Mouse (Mus musculus): Measurements from ENCODE around the gene Ncoa7. TPM values are rescaled to one million over a fixed set of nuclear protein-coding genes. Genes with fewer than 3 reads are reported as not detected.
"Not testable (repeated sequence)": the region's sequence is repeated elsewhere in the genome, so short reads cannot be mapped to it uniquely, and the experiment has no call there.

Gene Ncoa7
- polyA plus RNA-seq, 1 experiment from 2014 or later: 19.2 TPM

DNA sequence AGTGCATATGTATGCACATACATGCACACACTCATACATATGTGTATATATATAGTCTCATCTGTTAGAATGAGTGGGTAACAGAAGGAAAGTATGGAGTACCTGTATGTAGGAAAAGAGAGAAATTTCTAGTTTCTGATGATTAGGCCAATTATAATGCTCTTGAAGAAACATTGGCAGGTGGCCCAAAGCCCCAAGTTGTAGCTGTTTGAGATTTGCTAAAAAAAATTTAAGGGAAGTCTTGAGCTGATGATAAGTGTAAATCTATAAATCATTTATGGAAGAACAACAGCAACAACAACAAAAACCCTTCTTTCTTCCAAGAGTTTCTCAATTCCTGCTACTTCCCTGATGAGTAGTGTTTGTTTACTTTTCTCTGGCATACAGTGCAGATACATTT is 173.1 kb downstream of the Ncoa7 start:
- H3K4me3 ChIP-seq (replicated peaks; ENCODE audit: low read depth, low read length): no peak overlapping the region
- ATAC-seq (ENCODE audit: low FRiP score, low TSS enrichment): no peak

GRCm38 (mm10) chr10:30629513-30629912 is 173.6 kb downstream of the Ncoa7 start, which contains the start of gene Hint3:
Hint3 (minus strand) TSS chr10:30629632.
- H3K4me2 ChIP-seq (ENCODE audit: low read length): no peak within 1 kb of the TSS
- no peak within 1 kb of the TSS for H3K9ac ChIP-seq (replicated peaks; ENCODE audit: low read length)
- ATAC-seq (ENCODE audit: low FRiP score, low TSS enrichment) (no peak), DNase-seq (no peak)
- no peaks in the 10 kb centered on the region for H3K4me1 ChIP-seq (ENCODE audit: control insufficient read depth, insufficient read depth, low read length)
- H3K27ac ChIP-seq (replicated peaks; ENCODE audit: low read depth, low read length): no peak within 1 kb of the TSS
- H3K36me3 ChIP-seq (ENCODE audit: control insufficient read depth, insufficient read depth, low read length): no peaks in the 10 kb centered on the region
- no peak within 1 kb of the TSS for H3K4me3 ChIP-seq (replicated peaks; ENCODE audit: low read depth, low read length)
- WGBS: 84% methylated on average over 3 of the region's 3 CpGs
- H3K27me3 ChIP-seq (ENCODE audit: control insufficient read depth, insufficient read depth, low read length): no peaks in the 10 kb centered on the region
- H3K9me3 ChIP-seq (ENCODE audit: control insufficient read depth, low read length): no peaks in the 10 kb centered on the region

More for the DNA sequence above, 173.1 kb downstream of the Ncoa7 start:
- H3K9ac ChIP-seq (replicated peaks; ENCODE audit: low read length): no peak overlapping the region
- no peaks in the 10 kb centered on the region for H3K36me3 ChIP-seq (ENCODE audit: control insufficient read depth, insufficient read depth, low read length)
- no peak overlapping the region for H3K27ac ChIP-seq (replicated peaks; ENCODE audit: low read depth, low read length)
- H3K4me1 ChIP-seq (ENCODE audit: control insufficient read depth, insufficient read depth, low read length): no peaks in the 10 kb centered on the region
- H3K4me2 ChIP-seq (ENCODE audit: low read length): no peak overlapping the region
- H3K27me3 ChIP-seq (ENCODE audit: control insufficient read depth, insufficient read depth, low read length): no peaks in the 10 kb centered on the region
- H3K9me3 ChIP-seq (ENCODE audit: control insufficient read depth, low read length): no peaks in the 10 kb centered on the region
- no peak for DNase-seq

DNA sequence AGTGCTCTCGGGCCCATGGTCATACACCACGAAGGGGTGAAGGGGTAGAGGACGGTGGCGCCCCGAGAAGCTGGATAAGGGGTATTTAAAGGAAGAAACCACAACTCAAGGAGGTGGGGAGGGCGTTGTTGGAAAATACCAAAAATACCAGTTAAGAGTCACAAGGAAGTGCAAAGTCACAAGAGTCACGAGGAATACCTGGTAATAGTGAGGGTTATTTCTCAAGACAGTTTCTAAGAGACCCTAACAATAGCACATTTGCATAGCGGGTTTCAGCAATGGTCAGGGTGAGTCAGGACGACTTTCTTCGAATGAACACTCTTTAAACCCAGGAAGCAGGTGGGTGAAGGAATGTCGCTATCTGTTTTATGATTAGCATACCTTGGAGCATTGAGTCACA is 174.7 kb downstream of the Ncoa7 start:
- not testable (repeated sequence) for H3K4me3 ChIP-seq (replicated peaks; ENCODE audit: low read depth, low read length); H3K27me3 ChIP-seq (ENCODE audit: control insufficient read depth, insufficient read depth, low read length); ATAC-seq (ENCODE audit: low FRiP score, low TSS enrichment); H3K9ac ChIP-seq (replicated peaks; ENCODE audit: low read length); H3K4me1 ChIP-seq (ENCODE audit: control insufficient read depth, insufficient read depth, low read length); DNase-seq; H3K9me3 ChIP-seq (ENCODE audit: control insufficient read depth, low read length); H3K36me3 ChIP-seq (ENCODE audit: control insufficient read depth, insufficient read depth, low read length); H3K27ac ChIP-seq (replicated peaks; ENCODE audit: low read depth, low read length); H3K4me2 ChIP-seq (ENCODE audit: low read length)
- 89% methylated on average over 11 of the region's 11 CpGs for WGBS

GRCm38 (mm10) chr10:30627548-30627947 is 175.6 kb downstream of the Ncoa7 start:
- ATAC-seq (ENCODE audit: low FRiP score, low TSS enrichment): no peak
- Histone ChIP-seq H3K27ac (replicated peaks; ENCODE audit: low read depth, low read length) (no peak overlapping the region), H3K9ac (replicated peaks; ENCODE audit: low read length) (no peak overlapping the region), H3K4me1 (ENCODE audit: control insufficient read depth, insufficient read depth, low read length) (no peaks in the 10 kb centered on the region), H3K9me3 (ENCODE audit: control insufficient read depth, low read length) (no peaks in the 10 kb centered on the region), H3K4me3 (replicated peaks; ENCODE audit: low read depth, low read length) (no peak overlapping the region), H3K36me3 (ENCODE audit: control insufficient read depth, insufficient read depth, low read length) (no peaks in the 10 kb centered on the region), H3K4me2 (ENCODE audit: low read length) (no peak overlapping the region), H3K27me3 (ENCODE audit: control insufficient read depth, insufficient read depth, low read length) (no peaks in the 10 kb centered on the region)
- WGBS: 37% methylated on average over 1 of the region's 1 CpGs
- DNase-seq: no peak

DNA sequence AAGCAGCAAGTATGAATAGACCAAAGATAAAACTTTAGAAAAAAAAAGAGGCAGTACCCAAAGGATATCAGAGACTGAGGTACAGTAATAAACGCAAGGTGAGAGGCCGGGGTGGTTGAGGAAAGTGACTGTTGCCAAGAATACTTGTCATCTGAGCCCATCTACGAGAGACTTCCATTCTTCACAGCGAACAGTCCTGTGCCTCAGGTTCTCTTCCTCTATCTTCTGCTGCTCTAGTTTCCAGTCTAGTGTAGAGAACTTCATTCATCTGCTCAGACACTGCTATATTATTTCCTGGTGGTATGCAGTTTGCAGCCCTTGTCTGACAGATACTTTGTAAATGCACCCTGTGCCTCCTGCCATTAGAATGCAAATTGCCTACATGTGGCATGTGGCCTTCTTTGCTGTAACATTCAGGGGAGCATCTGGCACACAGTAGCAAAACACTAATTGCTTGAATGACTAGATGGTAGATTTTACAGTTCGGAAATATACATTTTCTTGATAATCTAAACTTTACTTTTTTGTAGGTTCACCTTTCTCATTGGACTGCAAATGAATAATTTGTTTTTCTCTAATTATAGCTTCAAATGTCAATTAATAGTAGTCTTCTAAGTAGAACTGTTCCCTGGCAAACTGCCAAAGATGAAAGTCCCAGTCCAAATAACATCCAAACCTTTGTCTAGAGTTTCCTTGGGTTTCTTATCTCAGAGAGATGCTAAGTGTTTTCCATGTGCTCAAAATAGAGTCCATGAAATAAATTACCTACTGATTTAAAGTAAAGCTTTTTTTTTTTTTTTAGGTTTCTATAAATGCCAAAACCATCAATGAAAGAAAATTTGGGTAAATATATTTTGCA is 178.7 kb downstream of the Ncoa7 start:
- peak; percentile 39 for DNase-seq
- no peak overlapping the region for H3K27ac ChIP-seq (replicated peaks; ENCODE audit: low read depth, low read length)

DNA sequence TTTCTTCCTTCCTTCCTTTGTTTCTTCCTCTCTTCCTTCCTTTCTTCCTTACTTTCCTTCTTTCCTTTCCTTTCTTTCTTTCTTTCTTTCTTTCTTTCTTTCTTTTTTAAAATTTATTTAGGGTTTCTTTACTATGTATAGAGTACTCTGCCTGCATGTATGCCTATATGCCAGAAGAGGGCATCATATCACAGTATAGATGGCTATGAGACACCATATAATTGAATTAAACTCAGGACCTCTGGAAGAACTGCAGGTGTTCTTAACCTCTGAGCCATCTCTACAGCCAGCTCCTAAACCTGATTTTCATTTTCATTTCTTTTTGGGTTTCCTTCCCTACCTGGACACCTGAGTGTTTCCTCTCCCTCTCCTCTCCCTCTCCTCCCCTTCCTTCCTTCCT is 180.2 kb downstream of the Ncoa7 start:
- DNase-seq: peak; percentile 51
- Histone ChIP-seq H3K27ac (replicated peaks; ENCODE audit: low read depth, low read length) (no peak overlapping the region), H3K27me3 (ENCODE audit: control insufficient read depth, insufficient read depth, low read length) (no peaks in the 10 kb centered on the region), H3K9ac (replicated peaks; ENCODE audit: low read length) (no peak overlapping the region), H3K9me3 (ENCODE audit: control insufficient read depth, low read length) (no peaks in the 10 kb centered on the region), H3K4me3 (replicated peaks; ENCODE audit: low read depth, low read length) (no peak overlapping the region), H3K36me3 (ENCODE audit: control insufficient read depth, insufficient read depth, low read length) (no peaks in the 10 kb centered on the region), H3K4me2 (ENCODE audit: low read length) (no peak overlapping the region), H3K4me1 (ENCODE audit: control insufficient read depth, insufficient read depth, low read length) (no peaks in the 10 kb centered on the region)
- no peak for ATAC-seq (ENCODE audit: low FRiP score, low TSS enrichment)

More for the DNA sequence above, 178.7 kb downstream of the Ncoa7 start:
- Histone ChIP-seq H3K4me3 (replicated peaks; ENCODE audit: low read depth, low read length) (no peak overlapping the region), H3K4me1 (ENCODE audit: control insufficient read depth, insufficient read depth, low read length) (no peaks in the 10 kb centered on the region), H3K36me3 (ENCODE audit: control insufficient read depth, insufficient read depth, low read length) (no peaks in the 10 kb centered on the region), H3K27me3 (ENCODE audit: control insufficient read depth, insufficient read depth, low read length) (no peaks in the 10 kb centered on the region), H3K9ac (replicated peaks; ENCODE audit: low read length) (no peak overlapping the region), H3K4me2 (ENCODE audit: low read length) (no peak overlapping the region), H3K9me3 (ENCODE audit: control insufficient read depth, low read length) (no peaks in the 10 kb centered on the region)
- 73% methylated on average over 5 of the region's 5 CpGs for WGBS
- no peak; the same call in 1 of the 2 replicates for ATAC-seq (ENCODE audit: low FRiP score, low TSS enrichment)

DNA sequence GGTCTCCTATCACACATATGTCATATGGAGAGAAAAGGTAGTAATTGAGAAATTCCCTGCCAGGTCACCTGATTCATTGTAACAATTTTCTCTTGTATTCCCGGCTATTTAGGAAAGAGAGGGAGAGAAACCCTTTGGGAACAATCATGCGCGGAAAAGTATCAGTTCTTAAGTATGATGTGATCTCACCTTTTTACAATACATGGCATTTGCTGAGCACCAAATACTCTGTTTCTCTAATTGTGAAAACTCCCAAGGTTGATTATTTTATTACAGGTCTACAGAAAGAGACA is 184.3 kb downstream of the Ncoa7 start:
- 37% methylated on average over 3 of the region's 3 CpGs for WGBS
- Histone ChIP-seq H3K27me3 (ENCODE audit: control insufficient read depth, insufficient read depth, low read length) (no peaks in the 10 kb centered on the region), H3K9me3 (ENCODE audit: control insufficient read depth, low read length) (no peaks in the 10 kb centered on the region), H3K9ac (replicated peaks; ENCODE audit: low read length) (peak overlapping the region; percentile 51), H3K27ac (replicated peaks; ENCODE audit: low read depth, low read length) (peak overlapping the region; percentile 92), H3K4me3 (replicated peaks; ENCODE audit: low read depth, low read length) (peak overlapping the region; percentile 68), H3K4me2 (ENCODE audit: low read length) (peak overlapping the region; percentile 57), H3K36me3 (ENCODE audit: control insufficient read depth, insufficient read depth, low read length) (no peaks in the 10 kb centered on the region), H3K4me1 (ENCODE audit: control insufficient read depth, insufficient read depth, low read length) (0 out of 2 replicates have a peak, but pooled peaks cover 6% of the 10 kb centered on the region)
- DNase-seq: no peak
- ATAC-seq (ENCODE audit: low FRiP score, low TSS enrichment): no peak

- peak overlapping the region; percentile 92 for H3K27ac ChIP-seq (replicated peaks; ENCODE audit: low read depth, low read length)
- ATAC-seq (ENCODE audit: low FRiP score, low TSS enrichment): peak; percentile 100
- peak overlapping the region; percentile 72 for H3K9ac ChIP-seq (replicated peaks; ENCODE audit: low read length)
- WGBS: under 1% methylated on average over 49 of the region's 49 CpGs
- DNase-seq: peak; percentile 99
- H3K27me3 ChIP-seq (ENCODE audit: control insufficient read depth, insufficient read depth, low read length): no peaks in the 10 kb centered on the region
- peak overlapping the region; percentile 68 for H3K4me3 ChIP-seq (replicated peaks; ENCODE audit: low read depth, low read length)
- peak overlapping the region; percentile 57 for H3K4me2 ChIP-seq (ENCODE audit: low read length)
- 0 out of 2 replicates have a peak, but pooled peaks cover 6% of the 10 kb centered on the region for H3K4me1 ChIP-seq (ENCODE audit: control insufficient read depth, insufficient read depth, low read length)
- H3K9me3 ChIP-seq (ENCODE audit: control insufficient read depth, low read length): no peaks in the 10 kb centered on the region
- no peaks in the 10 kb centered on the region for H3K36me3 ChIP-seq (ENCODE audit: control insufficient read depth, insufficient read depth, low read length)
These were observed 184.8 kb downstream of the Ncoa7 start for GRCm38 (mm10) chr10:30618091-30618917.

Data from midbrain, embryonic 14.5 days (tissue).